Mouse (Mus musculus): ENCODE measurements at regions not wholly inside any gene's neighbourhood (a gene's known extent, or its start where the extent isn't known, plus 50 kb on each side); places are given as distances from the start of the nearest gene placed in this dataset.
A peak's percentile ranks its signal among the peaks of the same experiment; 100 is the strongest.
"Not testable (repeated sequence)": the region's sequence is repeated elsewhere in the genome, so short reads cannot be mapped to it uniquely, and the experiment has no call there.

DNA sequence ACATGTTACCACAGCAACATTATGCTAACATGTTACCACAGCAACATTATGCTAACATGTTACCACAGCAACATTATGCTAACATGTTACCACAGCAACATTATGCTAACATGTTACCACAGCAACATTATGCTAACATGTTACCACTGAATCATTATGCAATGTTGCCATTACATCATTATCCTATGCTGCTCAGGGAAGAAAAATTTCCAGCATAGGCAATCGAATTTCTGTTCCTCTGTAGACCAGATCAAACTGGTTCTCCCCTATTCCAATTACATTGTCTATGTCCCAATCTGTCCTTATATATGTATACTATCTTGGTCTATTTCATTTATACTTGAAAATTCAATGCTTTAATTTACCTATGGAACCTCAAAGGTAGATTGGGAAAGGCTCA is 61.3 kb upstream of the Rmdn2 start:
- DNase-seq: not testable (repeated sequence)

DNA sequence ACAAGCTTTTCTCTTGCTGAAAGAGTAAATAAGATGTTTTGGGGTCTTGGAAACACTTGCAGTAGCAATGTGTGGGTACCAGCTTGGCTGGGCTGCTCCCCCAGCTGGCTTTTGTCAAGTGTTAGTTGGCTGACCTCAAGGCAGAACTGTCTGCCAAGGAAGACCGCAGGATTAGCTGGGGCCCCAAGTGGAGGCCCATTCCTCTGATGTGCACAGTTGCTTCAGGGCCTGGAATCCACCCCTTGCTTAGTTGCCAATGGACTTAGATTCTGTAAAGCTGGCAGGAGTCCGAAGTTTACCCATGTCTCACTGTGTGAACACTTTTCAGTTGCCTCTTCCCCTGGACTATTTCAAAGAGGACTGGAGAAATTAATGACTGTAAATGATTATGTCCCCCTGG is 57.8 kb upstream of the Rmdn2 start:
- peak; percentile 16 for DNase-seq

- DNase-seq: no peak
Observed at GRCm38 (mm10) chr17:79555593-79555992, 56.1 kb upstream of the Rmdn2 start.
